Mouse (Mus musculus): ENCODE results near the gene Scamp3.
"Not testable (repeated sequence)": the region's sequence is repeated elsewhere in the genome, so short reads cannot be mapped to it uniquely, and the experiment has no call there.

Gene Scamp3

GRCm38 (mm10) chr3:89177242-89178106 lies at the start of gene Scamp3:
TSS of gene Scamp3 (plus strand) at chr3:89177473.
- DNase-seq: peak; percentile 75 to 83

- DNase-seq: no peak
Observed at GRCm38 (mm10) chr3:89129908-89130307, 47.4 kb upstream of the Scamp3 start.

GRCm38 (mm10) chr3:89131816-89132215 lies 45.5 kb upstream of the Scamp3 start:
- no peak for DNase-seq

- DNase-seq: peak; percentile 7 to 22
Observed at GRCm38 (mm10) chr3:89132285-89133062, 44.8 kb upstream of the Scamp3 start.

GRCm38 (mm10) chr3:89133063-89133450 lies 44.2 kb upstream of the Scamp3 start:
- no peak for DNase-seq

GRCm38 (mm10) chr3:89133752-89134151 lies 43.5 kb upstream of the Scamp3 start:
- no peak for DNase-seq

GRCm38 (mm10) chr3:89135958-89136357 lies 41.3 kb upstream of the Scamp3 start, which contains the start of gene Pklr:
TSS of gene Pklr (plus strand) at chr3:89136142.
- no peak for DNase-seq

- peak; percentile 57 to 62 for DNase-seq
Observed at GRCm38 (mm10) chr3:89136365-89136764, 40.9 kb upstream of the Scamp3 start.

GRCm38 (mm10) chr3:89144821-89145220 lies 32.5 kb upstream of the Scamp3 start:
- no peak for DNase-seq

GRCm38 (mm10) chr3:89145566-89145965 lies 31.7 kb upstream of the Scamp3 start:
- DNase-seq: no peak

GRCm38 (mm10) chr3:89147101-89147978 lies 29.9 kb upstream of the Scamp3 start:
- DNase-seq: no peak

GRCm38 (mm10) chr3:89147979-89148311 lies 29.3 kb upstream of the Scamp3 start:
- DNase-seq: no peak

- no peak for DNase-seq
Observed at GRCm38 (mm10) chr3:89148567-89148966, 28.7 kb upstream of the Scamp3 start.

- DNase-seq: no peak
Observed at GRCm38 (mm10) chr3:89152084-89152835, 25.0 kb upstream of the Scamp3 start.

- DNase-seq: no peak
Observed at GRCm38 (mm10) chr3:89156951-89157350, 20.3 kb upstream of the Scamp3 start.

- DNase-seq: no peak
Observed at GRCm38 (mm10) chr3:89158651-89159050, 18.6 kb upstream of the Scamp3 start.

GRCm38 (mm10) chr3:89159211-89159610 lies 18.1 kb upstream of the Scamp3 start:
- peak; percentile 39 to 41 for DNase-seq

- DNase-seq: peak; percentile 78 to 82
Observed at GRCm38 (mm10) chr3:89159616-89160344, 17.5 kb upstream of the Scamp3 start, which contains the start of gene Hcn3. TSS of gene Hcn3 (minus strand) at chr3:89160196.

- DNase-seq: not testable (repeated sequence)
Observed at GRCm38 (mm10) chr3:89161207-89161606, 16.1 kb upstream of the Scamp3 start.

GRCm38 (mm10) chr3:89161786-89162185 lies 15.5 kb upstream of the Scamp3 start:
- no peak for DNase-seq

- DNase-seq: no peak
Observed at GRCm38 (mm10) chr3:89163123-89163522, 14.2 kb upstream of the Scamp3 start.

All from thymus, postnatal 36 days (tissue).